Comparison of ENCODE assay signal across 23 mouse cellular contexts in genomic region chr1:21253303-21253650, GRCm38 (mm10). TPM values are rescaled to one million over a fixed set of nuclear protein-coding genes. Genes with fewer than 3 reads are reported as not detected.
"Had no signal": no experiment of that assay in that cellular context is flagged by ENCODE, and none has a peak within 500 bp of the region (broad histone marks: within the 10 kb centered on the region; RNA-seq: fewer than 3 reads in every experiment).

No protein-coding gene starts in this region.

- DNase-seq: gastrocnemius, postnatal 14 days; gastrocnemius, postnatal 36 days; heart, adult 18-20 months; heart, postnatal 14 days; heart, postnatal 36 days; kidney, adult 18-20 months; kidney, postnatal 10 days; kidney, postnatal 25 days; layer of hippocampus, adult 9-11 months; liver; liver, embryonic 13.5 days had no signal

- H3K9ac ChIP-seq: heart, embryonic 13.5 days; heart, embryonic 15.5 days; hindbrain, embryonic 13.5 days; hindbrain, embryonic 15.5 days; intestine, embryonic 15.5 days; limb, embryonic 12.5 days; liver, embryonic 13.5 days; liver, embryonic 15.5 days had no signal

- ATAC-seq: hindbrain, postnatal 0 days; intestine, embryonic 15.5 days; intestine, postnatal 0 days had no signal

- H3K4me2 ChIP-seq: heart, embryonic 13.5 days; heart, embryonic 15.5 days; hindbrain, embryonic 13.5 days; hindbrain, embryonic 15.5 days; intestine, embryonic 15.5 days; limb, embryonic 12.5 days; liver, embryonic 13.5 days; liver, embryonic 15.5 days had no signal

- H3K9me3 ChIP-seq: heart, embryonic 10.5 days; heart, embryonic 13.5 days; heart, embryonic 15.5 days; hindbrain, embryonic 13.5 days; hindbrain, embryonic 15.5 days; intestine, embryonic 15.5 days; limb, embryonic 10.5 days; limb, embryonic 12.5 days; liver, embryonic 13.5 days; liver, embryonic 15.5 days had no signal

- H3K36me3 ChIP-seq: heart, embryonic 10.5 days; heart, embryonic 13.5 days; heart, embryonic 15.5 days; hindbrain, embryonic 13.5 days; hindbrain, embryonic 15.5 days; intestine, embryonic 15.5 days; limb, embryonic 10.5 days; limb, embryonic 12.5 days; liver, embryonic 13.5 days; liver, embryonic 15.5 days had no signal

- H3K4me3 ChIP-seq: heart, embryonic 10.5 days; heart, embryonic 13.5 days; heart, embryonic 15.5 days; hindbrain, embryonic 13.5 days; hindbrain, embryonic 15.5 days; intestine, embryonic 15.5 days; left cerebral cortex, adult 2 months; limb, embryonic 10.5 days; limb, embryonic 12.5 days; liver, embryonic 13.5 days; liver, embryonic 15.5 days had no signal

- H3K27me3 ChIP-seq: heart, embryonic 13.5 days; heart, embryonic 15.5 days; hindbrain, embryonic 13.5 days; hindbrain, embryonic 15.5 days; intestine, embryonic 15.5 days; limb, embryonic 12.5 days; liver, embryonic 13.5 days; liver, embryonic 15.5 days had no signal

- H3K27ac ChIP-seq: heart, embryonic 10.5 days; heart, embryonic 13.5 days; heart, embryonic 15.5 days; hindbrain, embryonic 13.5 days; hindbrain, embryonic 15.5 days; hindbrain, postnatal 0 days; intestine, embryonic 15.5 days; left cerebral cortex, adult 2 months; limb, embryonic 10.5 days; limb, embryonic 12.5 days; liver, embryonic 13.5 days; liver, embryonic 15.5 days had no signal

- H3K4me1 ChIP-seq: heart, embryonic 10.5 days; heart, embryonic 13.5 days; heart, embryonic 15.5 days; hindbrain, embryonic 13.5 days; hindbrain, embryonic 15.5 days; intestine, embryonic 15.5 days; limb, embryonic 10.5 days; limb, embryonic 12.5 days; liver, embryonic 13.5 days had no signal

RNA-seq across cellular contexts. Expression of gene Gsta3, which starts 12.9 kb away (rescaled TPM):
- polyA plus RNA-seq: limb, embryonic 10.5 days had no signal
